Mouse (Mus musculus) forebrain, embryonic 15.5 days (tissue): ENCODE results near the gene Rpl10a. TPM values are rescaled to one million over a fixed set of nuclear protein-coding genes. Genes with fewer than 3 reads are reported as not detected.
A peak's percentile ranks its signal among the peaks of the same experiment; 100 is the strongest.

Source experiments
- ATAC-seq: fragments of 200-750 bp; cut with Nextera tagmentation; replicated peaks from 2 replicates; pipeline ENCODE4 v1.8.0; 2017; ENCODE audit warnings: mild to moderate bottlenecking, moderate TSS enrichment, moderate library complexity
- H3K27ac ChIP-seq: fragments of 300-500 bp; sonication (generic); replicated peaks from 2 replicates; pipeline ENCODE4 v1.5.1; 2015; ENCODE audit warnings: mild to moderate bottlenecking, inconsistent platforms
- H3K27me3 ChIP-seq: fragments of 300-500 bp; sonication (generic); 2 replicates; pipeline ENCODE4 v1.6.1; 2015; ENCODE audit warnings: inconsistent platforms
- H3K36me3 ChIP-seq: fragments of 300-500 bp; sonication (generic); 2 replicates; pipeline ENCODE4 v1.6.1; 2015; ENCODE audit warnings: mild to moderate bottlenecking, inconsistent platforms
- H3K4me1 ChIP-seq: fragments of 300-500 bp; sonication (generic); 2 replicates; pipeline ENCODE4 v1.6.1; 2015; ENCODE audit warnings: inconsistent platforms
- H3K4me2 ChIP-seq: fragments of 300-500 bp; sonication (generic); replicated peaks from 2 replicates; pipeline ENCODE4 v1.6.1; 2015; ENCODE audit warnings: mild to moderate bottlenecking, inconsistent platforms
- H3K4me3 ChIP-seq: fragments of 300-500 bp; sonication (generic); 2 replicates; pipeline ENCODE4 v1.5.1; 2015; ENCODE audit warnings: mild to moderate bottlenecking, inconsistent platforms
- H3K9ac ChIP-seq: fragments of 300-500 bp; sonication (generic); replicated peaks from 2 replicates; pipeline ENCODE4 v1.6.1; 2015; ENCODE audit warnings: mild to moderate bottlenecking, inconsistent platforms
- H3K9me3 ChIP-seq: fragments of 300-500 bp; sonication (generic); 2 replicates; pipeline ENCODE4 v1.6.1; 2016; ENCODE audit warnings: inconsistent platforms
- WGBS: fragments of 180-500 bp; shearing (Covaris S2); methylation state at CpG from one replicate; pipeline ENCODE4 v1.1.7; 2015; ENCODE audit warnings: mixed read lengths; 5-methylcytosine and 5-hydroxymethylcytosine counted together
- polyA plus RNA-seq: library from polyadenylated mRNA; unstranded; fragments of >200 nt; fragmentation: Nextera tagmentation; extraction: Ambion mirVana; gene quantifications from 2 replicates; pipeline ENCODE4 v1.2.1, GENCODE M21; 2015

Gene Rpl10a
- polyA plus RNA-seq, 1 experiment from 2014 or later = 359 TPM

GRCm38 (mm10) chr17:28337547-28337946 is 9.3 kb downstream of the Rpl10a start:
- H3K9me3 ChIP-seq = no peaks in the 10 kb centered on the region
- no peak overlapping the region for H3K27ac ChIP-seq
- 92% methylated on average over 7 of the region's 7 CpGs for WGBS
- no peak for ATAC-seq
- H3K27me3 ChIP-seq = no peaks in the 10 kb centered on the region
- H3K36me3 ChIP-seq = no peaks in the 10 kb centered on the region
- peaks cover 11% of the 10 kb centered on the region for H3K4me1 ChIP-seq
- H3K9ac ChIP-seq = no peak overlapping the region
- no peak overlapping the region for H3K4me3 ChIP-seq
- H3K4me2 ChIP-seq = no peak overlapping the region

DNA sequence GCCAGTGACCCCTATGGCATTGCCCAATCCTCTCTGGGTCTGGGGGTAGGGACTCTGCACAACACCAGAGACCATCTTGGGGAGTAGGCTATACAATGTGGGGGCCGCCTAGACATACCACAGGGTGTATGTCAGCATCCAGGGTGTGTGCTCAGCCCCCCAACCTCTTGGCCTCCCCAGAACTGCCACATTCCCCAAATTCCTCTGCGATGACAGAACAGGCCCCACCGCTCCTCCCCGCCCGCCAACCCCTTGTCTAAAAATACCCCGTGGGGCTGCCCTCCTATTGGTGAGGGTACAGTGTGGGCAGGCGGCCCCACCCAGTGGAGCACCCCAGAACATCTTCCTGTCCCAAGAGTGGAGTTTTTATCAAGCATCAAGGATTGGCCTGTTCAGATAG is 12.3 kb downstream of the Rpl10a start:
- 79% methylated on average over 7 of the region's 7 CpGs for WGBS
- Histone ChIP-seq H3K4me2 (peak overlapping the region; percentile 46), H3K27me3 (no peaks in the 10 kb centered on the region), H3K9me3 (no peaks in the 10 kb centered on the region), H3K4me3 (no peak overlapping the region; the same call in 1 of the 2 replicates), H3K36me3 (no peaks in the 10 kb centered on the region), H3K4me1 (peaks cover 23% of the 10 kb centered on the region), H3K27ac (no peak overlapping the region), H3K9ac (peak overlapping the region; percentile 39; the same call in 1 of the 2 replicates)
- ATAC-seq = peak; percentile 26; the same call in 1 of the 2 replicates

DNA sequence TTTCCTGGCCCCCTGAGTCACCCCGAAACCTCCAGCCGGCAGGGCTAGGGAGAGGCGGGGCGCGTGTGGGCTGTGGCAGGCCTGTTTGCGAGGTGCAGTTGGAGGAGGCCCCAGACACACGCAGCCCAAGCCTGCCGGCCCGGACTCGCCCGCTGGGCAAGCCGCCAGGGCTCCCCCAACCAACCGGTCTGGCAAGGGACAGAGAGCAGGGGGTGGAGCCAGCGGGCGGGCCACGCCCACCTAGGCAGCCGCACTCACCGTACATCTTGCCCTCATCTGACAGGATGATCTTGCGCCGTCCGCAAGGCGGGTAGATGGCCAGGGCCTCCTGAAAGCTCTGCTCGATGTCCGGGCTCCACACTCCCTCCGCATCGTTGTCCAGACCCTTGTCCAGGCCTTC is 12.8 kb downstream of the Rpl10a start:
- Histone ChIP-seq H3K4me2 (peak overlapping the region; percentile 46), H3K27me3 (no peaks in the 10 kb centered on the region), H3K9ac (peak overlapping the region; percentile 39), H3K9me3 (no peaks in the 10 kb centered on the region), H3K27ac (no peak overlapping the region), H3K36me3 (no peaks in the 10 kb centered on the region), H3K4me3 (peak overlapping the region; percentile 24), H3K4me1 (peaks cover 28% of the 10 kb centered on the region)
- 5% methylated on average over 26 of the region's 26 CpGs for WGBS
- ATAC-seq = peak; percentile 69

DNA sequence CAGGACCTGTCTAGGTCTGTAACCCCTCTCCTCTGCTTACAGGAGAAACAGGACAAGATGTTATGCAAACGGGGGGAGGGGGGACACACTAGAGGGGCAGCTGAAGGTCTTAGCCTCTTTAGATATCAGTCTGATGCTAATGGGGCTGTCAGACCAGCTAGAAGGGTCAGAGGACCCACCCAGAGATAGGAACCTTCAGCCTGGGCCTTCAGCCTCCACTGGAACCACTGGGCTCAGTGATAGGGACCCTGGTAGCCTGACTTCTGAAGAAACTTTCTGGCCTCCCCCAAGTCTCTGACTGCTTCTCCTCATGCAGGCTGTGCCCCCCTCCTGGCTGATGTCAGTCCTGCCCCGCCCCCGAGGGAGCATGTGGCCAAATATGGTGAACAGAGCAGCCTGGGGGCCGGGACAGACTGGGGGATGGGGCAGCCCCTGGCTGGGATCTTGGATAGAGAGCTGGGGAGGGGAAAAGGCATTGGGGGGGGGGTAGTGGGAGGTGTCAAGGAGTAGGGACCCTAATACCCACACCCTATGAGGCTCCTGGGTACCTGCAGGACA is 15.9 kb downstream of the Rpl10a start:
- Histone ChIP-seq H3K27me3 (no peaks in the 10 kb centered on the region), H3K4me3 (no peak overlapping the region), H3K4me1 (peaks cover 37% of the 10 kb centered on the region), H3K9ac (no peak overlapping the region), H3K27ac (no peak overlapping the region), H3K36me3 (no peaks in the 10 kb centered on the region), H3K9me3 (no peaks in the 10 kb centered on the region), H3K4me2 (no peak overlapping the region)
- ATAC-seq = no peak
- WGBS = 31% methylated on average over 4 of the region's 4 CpGs

GRCm38 (mm10) chr17:28344670-28345069 is 16.4 kb downstream of the Rpl10a start:
- H3K36me3 ChIP-seq = no peaks in the 10 kb centered on the region
- no peaks in the 10 kb centered on the region for H3K9me3 ChIP-seq
- no peak overlapping the region for H3K4me2 ChIP-seq
- peaks cover 42% of the 10 kb centered on the region for H3K4me1 ChIP-seq
- H3K9ac ChIP-seq = no peak overlapping the region
- H3K27me3 ChIP-seq = no peaks in the 10 kb centered on the region
- no peak for ATAC-seq
- H3K27ac ChIP-seq = no peak overlapping the region
- WGBS = 63% methylated on average over 3 of the region's 3 CpGs
- no peak overlapping the region for H3K4me3 ChIP-seq

- Histone ChIP-seq H3K4me2 (no peak overlapping the region), H3K36me3 (no peaks in the 10 kb centered on the region), H3K27me3 (no peaks in the 10 kb centered on the region), H3K9me3 (no peaks in the 10 kb centered on the region), H3K4me3 (no peak overlapping the region), H3K4me1 (peaks cover 46% of the 10 kb centered on the region), H3K9ac (no peak overlapping the region), H3K27ac (no peak overlapping the region)
- ATAC-seq = no peak
- 28% methylated on average over 8 of the region's 8 CpGs for WGBS
These were observed 17.0 kb downstream of the Rpl10a start for GRCm38 (mm10) chr17:28345271-28345721.

- ATAC-seq = no peak
- no peaks in the 10 kb centered on the region for H3K9me3 ChIP-seq
- H3K27me3 ChIP-seq = no peaks in the 10 kb centered on the region
- H3K36me3 ChIP-seq = no peaks in the 10 kb centered on the region
- no peak overlapping the region for H3K27ac ChIP-seq
- H3K4me3 ChIP-seq = no peak overlapping the region
- WGBS = 12% methylated on average over 10 of the region's 10 CpGs
- H3K9ac ChIP-seq = no peak overlapping the region
- H3K4me1 ChIP-seq = peaks cover 44% of the 10 kb centered on the region
- no peak overlapping the region for H3K4me2 ChIP-seq
These were observed 17.6 kb downstream of the Rpl10a start for GRCm38 (mm10) chr17:28345882-28346281.

- H3K4me3 ChIP-seq = no peak overlapping the region
- peaks cover 11% of the 10 kb centered on the region; the same call in 1 of the 2 replicates for H3K27me3 ChIP-seq
- H3K36me3 ChIP-seq = no peaks in the 10 kb centered on the region
- 84% methylated on average over 10 of the region's 10 CpGs for WGBS
- H3K27ac ChIP-seq = no peak overlapping the region
- H3K9ac ChIP-seq = no peak overlapping the region
- no peak overlapping the region for H3K4me2 ChIP-seq
- H3K9me3 ChIP-seq = no peaks in the 10 kb centered on the region
- no peak for ATAC-seq
- peaks cover 43% of the 10 kb centered on the region for H3K4me1 ChIP-seq
These were observed 19.1 kb downstream of the Rpl10a start for GRCm38 (mm10) chr17:28347327-28347726.

DNA sequence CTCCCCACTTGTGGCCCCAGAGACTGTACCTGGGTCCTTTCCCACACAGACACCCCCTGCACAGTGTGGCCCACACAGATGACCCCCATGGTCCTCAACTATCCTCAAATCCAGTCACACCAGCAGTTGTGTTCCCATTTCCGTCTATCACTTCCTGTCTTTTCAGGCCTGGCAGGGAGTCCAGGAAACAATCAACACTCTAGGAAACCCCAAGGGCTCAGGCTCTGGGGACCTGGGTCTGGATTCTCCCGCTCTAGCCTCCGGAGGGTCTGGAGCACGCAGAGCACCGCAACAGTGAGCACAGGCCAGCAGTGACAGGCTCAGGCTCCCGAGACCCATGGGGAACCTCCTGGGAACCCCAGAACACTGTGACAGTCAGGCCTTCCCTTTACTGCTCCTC is 19.9 kb downstream of the Rpl10a start:
- 49% methylated on average over 6 of the region's 6 CpGs for WGBS
- peaks cover 11% of the 10 kb centered on the region; the same call in 1 of the 2 replicates for H3K27me3 ChIP-seq
- H3K9me3 ChIP-seq = no peaks in the 10 kb centered on the region
- no peak overlapping the region for H3K4me3 ChIP-seq
- H3K27ac ChIP-seq = no peak overlapping the region
- H3K4me1 ChIP-seq = peaks cover 43% of the 10 kb centered on the region
- no peak for ATAC-seq
- H3K36me3 ChIP-seq = no peaks in the 10 kb centered on the region
- H3K4me2 ChIP-seq = no peak overlapping the region
- H3K9ac ChIP-seq = no peak overlapping the region

GRCm38 (mm10) chr17:28349264-28349880 is 21.1 kb downstream of the Rpl10a start:
- Histone ChIP-seq H3K4me3 (peak overlapping the region; percentile 56), H3K4me2 (peak overlapping the region; percentile 83), H3K9me3 (no peaks in the 10 kb centered on the region), H3K9ac (peak overlapping the region; percentile 58), H3K36me3 (no peaks in the 10 kb centered on the region), H3K27me3 (peaks cover 11% of the 10 kb centered on the region), H3K4me1 (peaks cover 41% of the 10 kb centered on the region), H3K27ac (no peak overlapping the region)
- ATAC-seq = no peak
- WGBS = 9% methylated on average over 12 of the region's 13 CpGs

GRCm38 (mm10) chr17:28349901-28350465 is 21.7 kb downstream of the Rpl10a start:
- Histone ChIP-seq H3K9ac (peak overlapping the region; percentile 58), H3K9me3 (no peaks in the 10 kb centered on the region), H3K4me1 (peaks cover 37% of the 10 kb centered on the region), H3K36me3 (no peaks in the 10 kb centered on the region), H3K4me3 (peak overlapping the region; percentile 56), H3K27me3 (peaks cover 11% of the 10 kb centered on the region), H3K27ac (peak overlapping the region; percentile 44; the same call in 1 of the 2 replicates), H3K4me2 (peak overlapping the region; percentile 83)
- ATAC-seq = peak; percentile 58
- WGBS = under 1% methylated on average over 50 of the region's 54 CpGs

- H3K36me3 ChIP-seq = no peaks in the 10 kb centered on the region
- peak within 1 kb of the TSS; percentile 44 for H3K27ac ChIP-seq
- H3K9ac ChIP-seq = peak within 1 kb of the TSS; percentile 58
- peaks cover 11% of the 10 kb centered on the region for H3K27me3 ChIP-seq
- no peaks in the 10 kb centered on the region for H3K9me3 ChIP-seq
- peak within 1 kb of the TSS; percentile 56 for H3K4me3 ChIP-seq
- WGBS = under 1% methylated on average over 63 of the region's 73 CpGs
- peak; percentile 85 for ATAC-seq
- peak within 1 kb of the TSS; percentile 83 for H3K4me2 ChIP-seq
- peaks cover 30% of the 10 kb centered on the region for H3K4me1 ChIP-seq
These were observed 22.4 kb downstream of the Rpl10a start, which contains the start of gene Tead3 for GRCm38 (mm10) chr17:28350466-28351352. Tead3 (minus strand) TSS chr17:28350817.
